Mouse (Mus musculus) heart, postnatal 10 days (tissue): Measurements from ENCODE around the gene Npas3. TPM values are rescaled to one million over a fixed set of nuclear protein-coding genes. Genes with fewer than 3 reads are reported as not detected.
A peak's percentile ranks its signal among the peaks of the same experiment; 100 is the strongest.

ENCODE experiments used
- DNase-seq, 2 experiments: peaks; one replicate each; pipeline ENCODE4 v3.0.0; 2021
- intact Hi-C: fragments of 180-260 bp; cut with DNase I; formaldehyde crosslinking; loops from one replicate; pipeline ENCODE4 v1.15.1; 2025
- total RNA-seq, 2 experiments: library from RNA; stranded (reverse); gene quantifications; 2 replicates each; pipeline ENCODE4 v1.2.3; 2021

The Npas3 gene
- total RNA-seq, 2 experiments from 2014 or later = 1.9 to 2.0 TPM

DNA sequence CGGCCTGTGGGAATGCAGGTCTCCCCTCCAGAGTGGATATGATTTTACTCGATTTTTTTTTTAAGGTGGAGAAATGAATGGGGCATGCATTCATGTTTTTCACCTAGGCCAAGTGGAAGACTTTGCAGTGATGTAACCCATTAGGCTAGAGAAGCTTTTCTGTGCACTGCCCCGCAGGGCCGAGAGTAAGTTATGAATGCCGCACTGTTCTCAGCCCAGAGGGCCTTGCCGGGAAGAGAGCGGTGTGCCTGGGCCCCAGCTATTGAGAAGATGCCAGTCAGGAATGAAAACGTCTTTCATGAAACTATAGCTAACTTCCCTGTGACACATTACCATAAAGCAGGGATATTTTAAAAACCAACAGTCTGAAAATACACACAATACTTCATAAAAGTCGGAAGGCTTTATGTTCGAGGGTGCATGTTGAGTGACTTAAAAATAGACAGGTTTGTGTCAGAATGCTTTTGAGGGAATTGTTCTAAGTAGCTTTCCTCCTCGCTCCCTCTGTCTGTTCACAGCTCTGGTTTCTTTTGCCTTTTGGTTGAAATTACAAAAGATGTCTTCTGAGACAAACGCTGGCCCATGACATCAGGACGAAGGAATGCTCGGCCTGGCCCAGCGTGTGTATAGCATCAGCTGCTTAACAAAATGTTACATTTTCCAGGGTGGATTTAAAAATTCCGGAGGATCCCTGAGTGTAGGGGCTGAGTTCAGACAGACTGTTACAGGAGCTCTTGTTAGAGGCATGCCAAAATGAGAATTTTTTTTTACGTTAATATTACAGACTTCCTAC lies 44.2 kb downstream of the Npas3 start:
- peak; percentile 15 to 18 for DNase-seq
- intact Hi-C loops = no loop called here

DNA sequence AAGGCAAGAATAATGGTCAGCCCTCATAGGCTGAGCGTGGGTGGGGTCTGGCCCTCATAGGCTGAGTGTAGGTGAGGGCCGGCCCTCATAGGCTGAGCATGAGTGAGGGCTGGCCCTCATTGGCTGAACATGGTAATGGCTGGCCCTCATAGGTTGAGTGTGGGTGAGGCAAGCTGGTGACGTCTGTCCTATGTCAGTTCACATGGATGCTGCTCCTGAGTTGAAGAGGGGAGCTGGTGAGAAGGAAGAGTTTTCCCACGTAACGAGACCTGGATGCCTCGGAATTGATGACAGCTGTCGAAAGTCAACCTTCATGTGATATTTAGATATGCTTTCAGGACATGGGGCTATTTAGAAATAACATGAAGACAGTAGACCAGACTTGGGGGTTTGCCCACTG lies 45.5 kb downstream of the Npas3 start:
- no peak for DNase-seq
- intact Hi-C loops = no loop called here

DNA sequence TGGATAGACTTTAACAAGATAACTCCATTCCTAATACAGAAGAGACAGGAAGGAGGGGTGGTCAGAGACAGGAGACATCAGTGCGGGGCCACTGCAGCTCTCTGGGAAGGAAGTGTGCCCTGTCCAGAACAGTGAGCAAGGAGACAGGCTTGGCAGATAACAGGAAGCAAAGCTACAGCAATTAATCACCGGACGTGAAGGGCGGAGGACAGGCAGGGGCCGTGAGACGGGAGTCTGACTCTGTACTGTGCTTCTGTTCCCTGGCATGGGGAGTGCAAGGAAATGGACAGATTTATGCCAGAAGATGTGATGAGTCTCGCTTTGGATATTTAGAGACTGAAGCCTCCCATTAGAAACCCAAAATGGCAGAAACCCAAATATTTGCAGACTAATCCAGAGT lies 47.3 kb downstream of the Npas3 start:
- intact Hi-C loops = loop anchor here (5.0 kb wide), 1 partner anchor 378 kb away; no protein-coding TSS in a partner anchor
- peak in 1 of 2 experiments; percentile 8 for DNase-seq

- DNase-seq = peak in 1 of 2 experiments; percentile 19
- intact Hi-C loops = loop anchor here (5.0 kb wide), 1 partner anchor 381 kb away; no protein-coding TSS in a partner anchor
Measured at GRCm38 (mm10) chr12:53297946-53298840, 49.7 kb downstream of the Npas3 start.

DNA sequence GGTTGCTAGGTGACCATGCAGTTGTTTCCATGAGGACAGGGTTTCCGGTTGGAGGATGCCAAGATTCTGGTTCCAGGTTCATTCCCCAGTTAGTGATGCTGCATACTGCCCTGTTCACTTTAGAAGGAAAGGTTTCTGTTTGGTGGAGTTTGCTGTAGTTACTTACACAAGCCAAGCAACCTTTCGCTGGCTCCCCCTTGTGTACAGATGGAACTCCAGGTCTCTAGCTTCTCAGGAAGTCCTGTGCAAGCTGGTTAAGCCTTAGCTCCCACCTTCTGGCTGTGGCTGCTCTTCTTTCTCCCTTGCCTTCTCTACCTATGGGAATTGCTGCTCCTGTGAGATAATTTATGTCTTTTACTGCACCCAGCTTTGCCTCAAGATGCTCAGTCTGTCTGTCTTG lies 52.5 kb downstream of the Npas3 start:
- DNase-seq = peak; percentile 23 to 41
- intact Hi-C loops = loop anchor here (5.0 kb wide), 1 partner anchor 259 kb away; no protein-coding TSS in a partner anchor

DNA sequence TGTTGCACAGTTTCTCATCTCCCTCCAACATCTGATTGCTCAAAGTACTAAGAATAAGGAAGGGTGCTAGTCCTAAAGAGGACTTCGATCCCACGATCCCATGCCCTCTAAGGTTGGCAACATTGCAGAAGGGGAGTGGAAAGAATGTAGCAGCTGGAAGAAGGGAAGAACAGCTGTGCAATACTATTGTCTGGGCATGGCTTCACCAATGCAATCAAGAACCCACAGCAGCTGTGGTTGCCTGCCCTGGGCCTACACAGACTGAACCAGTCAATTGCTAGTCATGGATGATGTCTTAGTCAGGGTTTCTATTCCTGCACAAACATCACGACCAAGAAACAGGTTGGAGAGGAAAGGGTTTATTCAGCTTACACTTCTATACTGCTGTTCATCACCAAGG lies 53.7 kb downstream of the Npas3 start:
- no peak for DNase-seq
- intact Hi-C loops = loop anchor here (5.0 kb wide), 1 partner anchor 260 kb away; no protein-coding TSS in a partner anchor

GRCm38 (mm10) chr12:53316715-53317114 lies 68.2 kb downstream of the Npas3 start:
- intact Hi-C loops = no loop called here
- DNase-seq = no peak

- DNase-seq = no peak
- intact Hi-C loops = no loop called here
Measured at GRCm38 (mm10) chr12:53317801-53318200, 69.3 kb downstream of the Npas3 start.

DNA sequence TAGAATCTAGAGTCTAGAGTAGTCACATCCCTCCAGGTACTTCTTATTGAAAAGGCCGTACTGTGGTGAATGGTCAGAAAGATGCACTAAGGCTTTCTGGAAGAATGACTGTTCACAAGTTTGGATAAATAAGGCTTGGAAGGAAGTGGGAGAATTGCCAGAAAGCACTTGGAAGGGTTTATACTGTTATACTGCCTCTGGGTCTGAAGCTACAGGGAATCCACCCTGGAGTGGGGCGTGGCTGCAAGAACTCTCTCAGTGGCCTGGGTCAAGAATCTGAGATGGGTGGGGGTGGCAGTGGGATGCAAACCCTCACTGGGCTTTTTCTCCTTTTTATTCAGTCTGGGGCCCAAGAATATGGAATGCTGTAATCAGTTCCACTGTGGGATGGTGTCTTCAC lies 72.0 kb downstream of the Npas3 start:
- peak; percentile 20 to 21 for DNase-seq
- intact Hi-C loops = no loop called here

DNA sequence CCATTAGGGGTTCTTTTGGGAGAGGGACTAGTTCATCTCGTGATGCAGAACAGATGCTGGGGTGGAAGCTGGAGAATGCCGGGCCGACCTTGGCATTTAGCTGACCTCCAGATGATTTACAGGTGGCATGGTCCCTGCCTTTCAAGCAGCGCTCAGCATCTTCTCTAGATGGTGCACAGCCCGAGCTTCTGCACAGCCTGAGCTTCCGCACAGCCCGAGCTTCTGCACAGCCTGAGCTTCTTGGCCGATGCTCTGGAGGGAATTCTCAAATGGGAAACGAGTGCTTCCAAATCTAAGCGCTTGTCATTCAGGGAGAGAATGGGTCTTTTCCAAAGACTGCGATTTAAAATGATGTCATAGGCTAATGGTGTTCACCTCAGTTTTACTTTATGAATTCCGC lies 72.5 kb downstream of the Npas3 start:
- intact Hi-C loops = no loop called here

GRCm38 (mm10) chr12:53321944-53322343 lies 73.5 kb downstream of the Npas3 start:
- no peak for DNase-seq
- intact Hi-C loops = no loop called here

More for the DNA sequence above, 72.5 kb downstream of the Npas3 start:
- no peak for DNase-seq

DNA sequence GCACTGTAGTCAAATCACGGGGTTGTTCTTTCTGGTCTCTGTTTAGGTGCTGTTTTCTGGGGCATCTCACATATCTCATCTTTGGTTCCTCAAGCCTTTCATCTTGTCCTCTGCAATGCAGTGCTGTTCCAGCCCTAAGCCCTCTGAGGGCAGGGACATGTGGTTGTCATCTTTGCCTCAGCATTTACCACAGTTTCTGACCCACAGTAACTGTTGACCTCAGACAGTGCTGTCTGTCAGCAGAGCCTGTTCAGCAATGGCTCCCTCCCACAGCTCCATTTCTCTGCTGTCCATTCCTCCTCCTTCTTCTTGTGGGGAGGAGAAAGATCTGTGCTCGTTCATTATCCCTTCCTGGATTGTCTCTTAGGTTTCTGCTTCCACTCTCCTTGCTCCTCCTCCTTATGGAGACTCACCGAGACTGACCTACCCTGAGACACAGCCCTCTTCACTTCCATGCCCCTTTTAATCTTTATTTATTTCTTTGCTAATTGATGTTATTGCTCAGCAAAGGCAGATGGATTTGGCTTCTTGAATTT lies 79.2 kb downstream of the Npas3 start:
- intact Hi-C loops = no loop called here
- DNase-seq = no peak

GRCm38 (mm10) chr12:53328257-53328736 lies 79.8 kb downstream of the Npas3 start:
- intact Hi-C loops = no loop called here
- DNase-seq = peak; percentile 29 to 37

DNA sequence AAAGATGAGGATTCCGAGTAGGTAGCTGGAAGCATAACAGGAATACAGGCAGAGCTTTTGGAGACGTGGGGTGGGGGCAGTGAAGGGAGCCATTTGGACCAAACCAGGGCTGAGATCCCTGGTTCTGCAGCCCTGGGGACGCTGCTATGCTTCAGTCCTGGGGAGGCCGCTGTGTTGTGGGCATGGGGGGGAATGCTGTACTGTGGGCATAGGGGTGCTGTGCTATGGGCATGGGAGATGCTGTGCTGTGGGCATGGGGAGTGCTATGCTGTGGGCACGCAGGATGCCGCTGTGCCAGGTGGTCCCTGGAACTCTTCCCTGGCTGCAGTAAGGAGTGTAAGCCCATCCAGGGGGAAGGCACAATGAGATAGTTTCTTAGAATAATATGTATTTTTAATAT lies 81.7 kb downstream of the Npas3 start:
- intact Hi-C loops = no loop called here
- DNase-seq = no peak

DNA sequence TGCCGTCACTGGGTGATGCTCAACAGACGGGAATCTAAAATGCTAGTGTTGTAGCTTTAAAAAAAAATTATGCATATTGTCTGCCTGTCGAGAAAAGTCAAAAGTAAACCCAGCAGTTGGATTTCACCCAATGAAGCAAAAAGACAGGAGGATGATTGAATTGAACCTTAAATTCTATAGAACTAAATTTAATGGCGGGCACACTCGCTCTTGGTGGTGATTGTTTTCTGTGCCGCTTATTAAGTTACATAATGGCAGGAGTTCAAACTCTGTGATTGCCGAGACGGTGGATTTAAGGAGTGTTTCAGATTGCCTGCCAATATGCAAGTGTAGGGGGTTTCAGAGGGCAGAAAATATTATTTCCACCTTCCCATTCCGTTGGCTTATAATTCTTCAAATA lies 82.9 kb downstream of the Npas3 start:
- intact Hi-C loops = no loop called here
- DNase-seq = no peak

DNA sequence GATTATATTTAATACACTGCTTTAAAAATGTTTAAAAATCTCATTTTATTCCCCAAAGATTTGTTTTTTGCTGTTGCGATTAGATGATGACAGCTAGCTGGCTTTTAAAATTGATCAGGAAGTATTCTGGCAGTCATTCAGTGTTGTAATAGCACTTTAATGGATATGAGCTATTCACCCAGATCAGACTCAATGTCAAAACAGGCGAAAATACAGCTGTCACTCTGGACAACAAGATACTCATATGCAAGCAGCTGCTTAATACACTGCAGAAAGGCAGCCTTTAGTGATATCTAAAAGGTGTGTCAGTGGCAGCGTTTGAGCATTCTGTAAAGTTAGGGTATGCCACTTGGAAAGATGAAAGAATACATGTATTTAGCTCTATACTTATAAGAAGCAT lies 83.3 kb downstream of the Npas3 start:
- intact Hi-C loops = no loop called here

DNA sequence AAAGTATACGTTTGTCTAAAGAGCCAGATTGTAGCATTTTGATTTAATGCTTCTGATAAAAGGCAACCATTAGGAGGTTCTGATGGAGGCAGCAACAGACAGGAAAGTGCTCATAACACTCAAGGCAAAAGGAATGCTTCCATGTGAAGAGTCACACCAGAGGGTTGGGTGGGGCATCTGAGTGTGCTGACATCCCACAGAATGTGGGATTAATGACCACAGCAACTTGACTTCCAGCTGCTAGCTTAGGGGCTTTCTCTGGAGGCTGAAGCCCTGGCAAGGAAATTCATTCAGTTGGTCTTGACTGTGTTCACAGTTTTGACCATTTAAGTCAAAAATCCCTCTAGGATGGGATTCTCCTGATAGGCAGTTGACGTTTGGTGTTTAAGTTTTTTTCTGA lies 84.8 kb downstream of the Npas3 start:
- DNase-seq = no peak
- intact Hi-C loops = no loop called here

More for the DNA sequence above, 83.3 kb downstream of the Npas3 start:
- no peak for DNase-seq

DNA sequence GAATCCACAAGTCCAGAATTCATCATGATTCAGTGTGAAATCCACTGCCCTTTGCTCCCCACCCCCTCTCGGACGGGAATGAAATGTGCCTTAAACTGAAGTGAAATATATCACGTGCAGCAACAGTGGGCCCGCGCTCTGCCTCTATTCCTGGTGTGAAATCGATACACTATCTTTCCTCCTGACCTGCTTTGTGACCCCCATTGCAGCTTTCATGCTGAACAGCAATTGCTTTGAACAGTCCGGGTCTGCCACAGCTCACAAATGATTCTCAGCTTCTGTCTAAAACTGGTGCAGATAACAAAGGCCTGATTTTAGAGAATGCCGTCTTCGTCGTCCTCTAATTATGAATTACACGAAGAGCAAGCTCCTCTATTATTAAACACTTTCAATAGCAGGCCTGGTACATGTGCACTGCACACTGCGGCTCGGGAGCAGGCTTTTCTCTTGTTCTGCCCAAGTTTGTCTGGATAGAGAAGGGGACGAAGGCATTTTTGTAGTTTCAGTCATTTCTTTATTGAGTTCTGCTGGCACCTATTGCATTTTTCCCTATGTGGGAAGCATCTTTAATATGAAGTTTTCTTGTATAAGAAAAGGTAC lies 90.0 kb downstream of the Npas3 start:
- DNase-seq = no peak
- intact Hi-C loops = no loop called here

DNA sequence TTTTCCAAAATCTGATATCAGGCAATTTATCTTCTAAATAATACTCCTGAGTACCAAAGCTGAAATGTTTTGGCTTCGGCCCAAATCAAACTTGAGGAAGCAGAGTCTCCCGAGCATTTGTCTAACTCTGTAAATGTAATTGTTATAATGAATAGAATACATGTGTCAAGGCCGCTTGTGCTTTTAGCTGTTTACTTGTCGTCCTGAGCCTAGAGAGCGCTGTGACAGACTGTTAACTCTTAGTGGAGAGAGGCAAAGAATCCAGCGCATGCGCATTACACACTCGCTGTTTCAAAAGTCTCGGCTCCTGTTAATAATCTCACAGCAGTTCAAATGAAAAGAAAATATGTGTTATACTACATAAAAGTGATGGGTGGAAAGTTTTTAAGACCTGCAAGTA lies 94.3 kb downstream of the Npas3 start:
- intact Hi-C loops = no loop called here
- no peak for DNase-seq

- DNase-seq = no peak
- intact Hi-C loops = no loop called here
Measured at GRCm38 (mm10) chr12:53351860-53352259, 103.4 kb downstream of the Npas3 start.

DNA sequence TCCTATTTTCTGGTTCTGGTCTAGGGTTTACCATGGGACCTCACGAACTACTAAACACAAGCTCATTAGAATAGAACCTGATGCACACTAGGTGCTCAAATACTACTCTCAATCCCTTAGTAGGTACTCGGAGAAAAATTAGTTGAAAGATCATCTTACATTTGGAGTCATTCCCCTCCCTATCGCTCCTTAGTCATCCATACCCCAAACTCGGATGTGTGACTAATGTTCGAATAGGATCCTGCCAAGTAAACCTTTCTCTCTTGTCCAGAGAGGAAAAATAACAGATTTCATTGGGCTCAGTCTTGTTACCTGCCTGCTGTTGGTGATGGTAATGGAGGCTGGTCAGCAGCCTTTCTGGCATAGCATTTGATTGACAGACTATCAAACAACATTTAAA lies 117.3 kb downstream of the Npas3 start:
- intact Hi-C loops = no loop called here
- DNase-seq = no peak
